Mouse (Mus musculus) midbrain, embryonic 10.5 days (tissue): ENCODE data around the gene Casq1. TPM values are rescaled to one million over a fixed set of nuclear protein-coding genes. Genes with fewer than 3 reads are reported as not detected.

Experiments
- DNase-seq: peaks from one replicate; pipeline ENCODE4 v3.0.0-alpha.2; 2017; ENCODE audit warnings: low spot score
- H3K27ac ChIP-seq: fragments of 300-500 bp; sonication (generic); replicated peaks from 2 replicates; pipeline ENCODE4 v1.5.1; 2016; ENCODE audit warnings: mild to moderate bottlenecking
- H3K27me3 ChIP-seq: fragments of 300-500 bp; sonication (generic); 2 replicates; pipeline ENCODE4 v1.6.1; 2016; ENCODE audit warnings: low read depth, mild to moderate bottlenecking; ENCODE audit not compliant: poor library complexity, severe bottlenecking
- H3K36me3 ChIP-seq: fragments of 300-500 bp; sonication (generic); 2 replicates; pipeline ENCODE4 v1.6.1; 2016; ENCODE audit warnings: mild to moderate bottlenecking, moderate library complexity
- H3K4me1 ChIP-seq: fragments of 300-500 bp; sonication (generic); 2 replicates; pipeline ENCODE4 v1.6.1; 2016
- H3K4me3 ChIP-seq: fragments of 300-500 bp; sonication (generic); 2 replicates; pipeline ENCODE4 v1.5.1; 2016; ENCODE audit warnings: mild to moderate bottlenecking, moderate library complexity
- H3K9me3 ChIP-seq: fragments of 300-500 bp; sonication (generic); replicated peaks from 2 replicates; pipeline ENCODE4 v1.6.1; 2016; ENCODE audit warnings: mild to moderate bottlenecking
- WGBS: fragments of 180-500 bp; shearing (Covaris S2); methylation state at CpG from one replicate; pipeline ENCODE4 v1.1.7; 2016; 5-methylcytosine and 5-hydroxymethylcytosine counted together
- polyA plus RNA-seq: library from polyadenylated mRNA; unstranded; fragments of >200 nt; fragmentation: Nextera tagmentation; extraction: Ambion mirVana; gene quantifications from 2 replicates; pipeline ENCODE4 v1.2.1, GENCODE M21; 2016

Gene Casq1
- polyA plus RNA-seq, 1 experiment from 2014 or later, result 1.3 TPM

- 90% methylated on average over 2 of the region's 2 CpGs for WGBS
- Histone ChIP-seq H3K4me3 (no peak overlapping the region), H3K36me3 (peaks cover 96% of the 10 kb centered on the region)
Measured at GRCm38 (mm10) chr1:172191578-172191977, 28.1 kb downstream of the Casq1 start.

GRCm38 (mm10) chr1:172188891-172189290 lies 30.8 kb downstream of the Casq1 start:
- DNase-seq, result peak; percentile 39

More at GRCm38 (mm10) chr1:172191578-172191977, 28.1 kb downstream of the Casq1 start:
- DNase-seq, result peak; percentile 8
- Histone ChIP-seq H3K9me3 (no peaks in the 10 kb centered on the region), H3K4me1 (peaks cover 9% of the 10 kb centered on the region; the same call in 1 of the 2 replicates), H3K27ac (no peak overlapping the region), H3K27me3 (no peaks in the 10 kb centered on the region)

GRCm38 (mm10) chr1:172186401-172187289 lies 33.0 kb downstream of the Casq1 start:
- Histone ChIP-seq H3K9me3 (no peaks in the 10 kb centered on the region), H3K27ac (no peak overlapping the region), H3K4me1 (no peaks in the 10 kb centered on the region), H3K36me3 (peaks cover 92% of the 10 kb centered on the region), H3K27me3 (no peaks in the 10 kb centered on the region), H3K4me3 (no peak overlapping the region)
- no peak for DNase-seq
- 94% methylated on average over 10 of the region's 10 CpGs for WGBS

More at GRCm38 (mm10) chr1:172188891-172189290, 30.8 kb downstream of the Casq1 start:
- Histone ChIP-seq H3K4me1 (no peaks in the 10 kb centered on the region), H3K27ac (no peak overlapping the region), H3K9me3 (no peaks in the 10 kb centered on the region), H3K4me3 (no peak overlapping the region), H3K36me3 (peaks cover 93% of the 10 kb centered on the region), H3K27me3 (no peaks in the 10 kb centered on the region)
- 75% methylated on average over 4 of the region's 4 CpGs for WGBS

GRCm38 (mm10) chr1:172183915-172184314 lies 35.8 kb downstream of the Casq1 start:
- Histone ChIP-seq H3K36me3 (peaks cover 92% of the 10 kb centered on the region), H3K4me1 (no peaks in the 10 kb centered on the region), H3K27ac (no peak overlapping the region), H3K4me3 (no peak overlapping the region), H3K27me3 (no peaks in the 10 kb centered on the region), H3K9me3 (no peaks in the 10 kb centered on the region)
- no peak for DNase-seq

DNA sequence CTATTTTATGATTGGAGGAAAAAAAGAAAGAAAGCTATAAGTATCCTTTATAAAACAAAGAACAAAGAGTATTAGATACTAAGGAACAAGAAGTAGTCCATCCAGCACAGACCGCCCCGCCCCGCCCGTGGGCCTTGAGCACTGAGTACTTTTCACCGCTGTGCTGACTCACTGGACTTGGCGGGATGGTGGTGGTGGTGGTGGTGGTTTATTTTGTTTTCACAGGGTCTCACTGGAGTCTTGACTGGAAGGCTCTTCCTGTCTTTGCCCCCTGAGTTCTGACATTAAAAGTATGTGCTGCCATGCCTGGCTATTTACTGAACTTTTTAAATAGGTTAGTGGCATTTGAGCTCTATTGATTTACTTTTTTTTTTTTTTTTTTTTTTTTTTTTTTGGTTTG lies 36.6 kb downstream of the Casq1 start:
- WGBS, result 97% methylated on average over 6 of the region's 6 CpGs
- Histone ChIP-seq H3K27ac (no peak overlapping the region), H3K4me1 (no peaks in the 10 kb centered on the region), H3K36me3 (peaks cover 92% of the 10 kb centered on the region), H3K9me3 (no peaks in the 10 kb centered on the region), H3K27me3 (no peaks in the 10 kb centered on the region), H3K4me3 (no peak overlapping the region)
- DNase-seq, result no peak

DNA sequence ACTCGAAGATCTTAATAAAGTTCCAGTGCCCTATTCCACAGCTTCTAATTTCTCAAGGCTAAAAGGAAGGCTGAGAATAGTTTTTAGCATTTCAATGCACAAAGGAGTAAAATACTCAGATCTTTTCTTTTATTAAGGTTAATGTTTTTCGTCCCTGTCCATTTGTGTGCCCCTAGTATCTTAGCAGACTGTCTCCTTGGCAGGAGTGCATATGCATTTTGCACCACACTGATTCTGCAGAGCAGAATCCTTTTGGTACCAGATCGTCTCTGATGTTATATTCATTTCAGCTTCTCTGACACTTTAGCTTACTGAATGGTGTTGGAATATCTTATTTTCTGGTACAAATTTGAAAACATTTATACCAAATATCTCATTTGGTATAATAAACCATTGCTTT lies 37.9 kb downstream of the Casq1 start:
- WGBS, result 89% methylated on average over 3 of the region's 3 CpGs
- no peaks in the 10 kb centered on the region for H3K27me3 ChIP-seq
- no peak overlapping the region for H3K4me3 ChIP-seq
- no peak for DNase-seq
- H3K9me3 ChIP-seq, result no peaks in the 10 kb centered on the region
- no peak overlapping the region for H3K27ac ChIP-seq
- peaks cover 90% of the 10 kb centered on the region for H3K36me3 ChIP-seq
- no peaks in the 10 kb centered on the region for H3K4me1 ChIP-seq

DNA sequence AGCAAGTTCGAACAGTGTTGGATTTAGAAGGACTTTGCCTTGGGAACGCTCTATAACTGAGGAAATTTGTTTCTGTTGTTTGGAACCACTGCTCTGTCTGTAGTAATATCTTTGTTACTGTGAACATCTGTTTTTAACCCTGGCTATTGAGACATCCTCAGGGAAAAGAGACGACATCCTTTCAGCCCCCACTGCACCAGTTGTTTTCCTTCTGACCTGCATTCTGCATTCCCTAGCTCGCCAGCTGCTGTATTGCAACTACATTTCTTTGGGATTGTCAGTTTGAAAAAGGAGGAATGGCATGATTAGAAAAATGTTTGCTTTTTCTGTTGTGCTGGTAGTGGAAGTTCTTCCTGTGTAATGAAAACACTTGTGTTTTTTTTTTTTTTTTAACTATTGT lies 38.8 kb downstream of the Casq1 start:
- DNase-seq, result no peak
- WGBS, result 90% methylated on average over 4 of the region's 4 CpGs
- Histone ChIP-seq H3K27ac (no peak overlapping the region), H3K36me3 (peaks cover 90% of the 10 kb centered on the region), H3K4me1 (no peaks in the 10 kb centered on the region), H3K27me3 (no peaks in the 10 kb centered on the region), H3K9me3 (no peaks in the 10 kb centered on the region), H3K4me3 (no peak overlapping the region)

DNA sequence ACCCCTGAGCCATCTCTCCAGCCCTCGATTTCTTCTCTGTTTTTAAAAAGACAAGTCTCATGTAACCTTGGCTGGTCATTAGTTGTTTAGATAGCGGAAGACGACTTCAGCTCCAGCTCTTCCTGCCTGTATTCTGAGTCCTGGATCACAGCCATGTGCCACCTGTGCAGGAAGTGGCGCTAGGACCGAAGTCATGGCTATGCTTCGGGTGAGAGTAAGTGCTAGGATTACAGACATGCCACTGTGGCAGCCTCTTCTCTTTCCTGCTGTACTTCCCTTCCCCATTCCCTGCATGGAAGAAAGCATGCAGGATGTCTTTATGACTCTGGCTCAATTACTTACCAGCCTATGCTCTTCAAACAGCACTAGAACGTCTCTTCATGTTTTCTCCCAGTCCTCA lies 40.6 kb downstream of the Casq1 start:
- Histone ChIP-seq H3K4me3 (no peak overlapping the region), H3K27me3 (no peaks in the 10 kb centered on the region), H3K36me3 (peaks cover 92% of the 10 kb centered on the region), H3K27ac (no peak overlapping the region), H3K4me1 (no peaks in the 10 kb centered on the region), H3K9me3 (no peaks in the 10 kb centered on the region)
- 89% methylated on average over 7 of the region's 7 CpGs for WGBS
- DNase-seq, result no peak

GRCm38 (mm10) chr1:172177791-172178190 lies 41.9 kb downstream of the Casq1 start:
- no peaks in the 10 kb centered on the region for H3K27me3 ChIP-seq
- DNase-seq, result no peak
- H3K4me3 ChIP-seq, result no peak overlapping the region
- H3K4me1 ChIP-seq, result no peaks in the 10 kb centered on the region
- no peak overlapping the region for H3K27ac ChIP-seq
- peaks cover 98% of the 10 kb centered on the region for H3K36me3 ChIP-seq
- H3K9me3 ChIP-seq, result no peaks in the 10 kb centered on the region
- 93% methylated on average over 7 of the region's 7 CpGs for WGBS

DNA sequence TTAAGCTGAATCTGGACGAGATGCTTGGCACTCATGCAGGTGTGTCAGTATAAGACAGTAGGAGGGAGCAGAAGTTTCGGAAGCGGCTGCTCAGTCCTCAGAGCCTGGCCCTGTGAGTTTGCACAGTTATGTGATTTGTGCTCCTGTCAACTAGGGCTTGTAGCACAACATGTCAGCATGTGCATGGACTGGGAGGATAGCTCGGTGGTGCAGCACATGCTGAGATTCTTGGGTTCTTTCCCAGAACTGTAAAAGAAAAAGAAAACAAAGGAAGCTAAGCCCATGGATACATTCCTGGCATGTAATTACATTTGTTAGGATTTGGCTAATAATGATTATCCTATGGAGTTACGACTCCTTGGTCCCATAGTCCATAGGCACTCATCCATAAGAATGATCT lies 46.5 kb downstream of the Casq1 start:
- WGBS, result 85% methylated on average over 5 of the region's 5 CpGs
- no peaks in the 10 kb centered on the region for H3K27me3 ChIP-seq
- peaks cover 97% of the 10 kb centered on the region for H3K36me3 ChIP-seq
- no peak overlapping the region for H3K27ac ChIP-seq
- H3K4me3 ChIP-seq, result no peak overlapping the region
- DNase-seq, result no peak
- no peaks in the 10 kb centered on the region for H3K9me3 ChIP-seq
- H3K4me1 ChIP-seq, result no peaks in the 10 kb centered on the region

- H3K27me3 ChIP-seq, result no peaks in the 10 kb centered on the region
- H3K4me1 ChIP-seq, result no peaks in the 10 kb centered on the region
- DNase-seq, result no peak
- 95% methylated on average over 21 of the region's 21 CpGs for WGBS
- peaks cover 97% of the 10 kb centered on the region for H3K36me3 ChIP-seq
- no peaks in the 10 kb centered on the region for H3K9me3 ChIP-seq
- no peak overlapping the region for H3K4me3 ChIP-seq
- no peak overlapping the region for H3K27ac ChIP-seq
Measured at GRCm38 (mm10) chr1:172172381-172172780, 47.3 kb downstream of the Casq1 start.

- H3K4me3 ChIP-seq, result no peak overlapping the region
- H3K27ac ChIP-seq, result no peak overlapping the region
- peaks cover 99% of the 10 kb centered on the region for H3K36me3 ChIP-seq
- WGBS, result 96% methylated on average over 5 of the region's 5 CpGs
- no peaks in the 10 kb centered on the region for H3K9me3 ChIP-seq
- no peaks in the 10 kb centered on the region for H3K27me3 ChIP-seq
- H3K4me1 ChIP-seq, result no peaks in the 10 kb centered on the region
- no peak for DNase-seq
Measured at GRCm38 (mm10) chr1:172169809-172170208, 49.9 kb downstream of the Casq1 start.

- H3K36me3 ChIP-seq, result peaks cover 86% of the 10 kb centered on the region
- WGBS, result 81% methylated on average over 5 of the region's 5 CpGs
Measured at GRCm38 (mm10) chr1:172167911-172168310, 51.8 kb downstream of the Casq1 start.

More at GRCm38 (mm10) chr1:172167911-172168310, 51.8 kb downstream of the Casq1 start:
- DNase-seq, result no peak
- no peaks in the 10 kb centered on the region for H3K27me3 ChIP-seq
- no peak overlapping the region for H3K4me3 ChIP-seq
- 0 out of 2 replicates have a peak, but pooled peaks cover 4% of the 10 kb centered on the region for H3K4me1 ChIP-seq
- H3K27ac ChIP-seq, result no peak overlapping the region
- no peaks in the 10 kb centered on the region for H3K9me3 ChIP-seq
